Mouse (Mus musculus): Measurements from ENCODE around the gene Gm21962. TPM values are rescaled to one million over a fixed set of nuclear protein-coding genes. Genes with fewer than 3 reads are reported as not detected.

Gm21962 gene
- total RNA-seq, 2 experiments from 2014 or later, result 0.17 TPM; not detected in 1

GRCm38 (mm10) chr3:137716573-137717157 lies 45.3 kb downstream of the Gm21962 start:
- ATAC-seq (replicated peaks; ENCODE audit: poor library complexity), result no peak

Other genes starting within 250 kb of the Gm21962 start
- not detected in 2 replicates for gene Ddit4l, start 49.9 kb upstream of the Gm21962 start, total RNA-seq (2015)
- not detected in 2 replicates for gene Ddit4l, start 49.9 kb upstream of the Gm21962 start, total RNA-seq (2017)
- 1,493 and 1,629 TPM in 2 replicates for gene H2afz, start 193.0 kb downstream of the Gm21962 start, total RNA-seq (2015)
- gene H2afz, start 193.0 kb downstream of the Gm21962 start, total RNA-seq (2017), result 1,461 and 1,542 TPM in 2 replicates
- gene Dnajb14, start 196.2 kb downstream of the Gm21962 start, total RNA-seq (2015), result 4.5 and 7.3 TPM in 2 replicates
- 5.4 and 6.2 TPM in 2 replicates for gene Dnajb14, start 196.2 kb downstream of the Gm21962 start, total RNA-seq (2017)
- 61.3 and 77.5 TPM in 2 replicates for gene Lamtor3, start 247.0 kb downstream of the Gm21962 start, total RNA-seq (2015)
- 66.2 and 76.7 TPM in 2 replicates for gene Lamtor3, start 247.0 kb downstream of the Gm21962 start, total RNA-seq (2017)

All from megakaryocyte progenitor cell, adult 5-6 weeks (primary cell).